Mouse (Mus musculus) layer of hippocampus, postnatal 14 days (tissue): ENCODE data around the gene Tns4. TPM values are rescaled to one million over a fixed set of nuclear protein-coding genes. Genes with fewer than 3 reads are reported as not detected.

Source experiments
- DNase-seq, 2 experiments: peaks; one replicate each; pipeline ENCODE4 v3.0.0; 2021 to 2022; ENCODE audit warnings: low spot score in 2 of 2, mixed read lengths in 1 of 2
- long read RNA-seq, 2 experiments: library from polyadenylated mRNA; stranded (forward); transcript quantifications; one replicate each; pipeline ENCODE4 v2.0.0; 2021
- total RNA-seq, 2 experiments: library from RNA; stranded (reverse); gene quantifications; 2 replicates each; pipeline ENCODE4 v1.2.3; 2021

The Tns4 gene
- under 1 TPM; 0.09 to 0.21 TPM for total RNA-seq
- long read RNA-seq, experiment 1 = 0 reads
- long read RNA-seq, experiment 2 = 0 reads

DNA sequence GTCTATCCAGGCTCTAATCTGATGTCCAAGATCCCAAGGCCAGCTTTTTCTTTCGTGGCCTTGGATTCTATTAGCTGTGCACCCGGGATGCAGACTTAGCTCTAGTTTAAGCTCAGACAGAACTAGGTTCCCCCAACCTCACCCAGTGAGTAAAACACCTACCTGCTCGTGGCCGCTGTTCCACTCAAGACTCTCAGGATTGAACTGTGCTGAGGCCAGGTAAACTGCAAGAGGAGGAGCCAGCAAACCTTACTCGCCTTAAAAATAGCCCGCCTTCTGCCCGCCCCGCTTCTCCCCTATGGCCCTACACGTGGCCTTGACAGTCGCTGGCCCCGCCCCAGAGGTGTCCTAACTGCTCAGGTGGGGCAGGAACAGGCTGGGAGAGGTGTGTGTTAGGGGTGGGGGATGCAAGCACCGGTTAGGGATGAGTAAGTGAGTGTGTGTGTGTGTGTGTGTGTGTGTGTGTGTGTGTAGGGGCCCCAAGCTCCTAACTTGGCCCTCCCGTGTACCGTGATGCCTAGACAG, at the start of gene Tns4:
Gene Tns4, minus strand, starts transcription at position 230 of the 525 bp plus-strand sequence.
- DNase-seq = no peak

DNA sequence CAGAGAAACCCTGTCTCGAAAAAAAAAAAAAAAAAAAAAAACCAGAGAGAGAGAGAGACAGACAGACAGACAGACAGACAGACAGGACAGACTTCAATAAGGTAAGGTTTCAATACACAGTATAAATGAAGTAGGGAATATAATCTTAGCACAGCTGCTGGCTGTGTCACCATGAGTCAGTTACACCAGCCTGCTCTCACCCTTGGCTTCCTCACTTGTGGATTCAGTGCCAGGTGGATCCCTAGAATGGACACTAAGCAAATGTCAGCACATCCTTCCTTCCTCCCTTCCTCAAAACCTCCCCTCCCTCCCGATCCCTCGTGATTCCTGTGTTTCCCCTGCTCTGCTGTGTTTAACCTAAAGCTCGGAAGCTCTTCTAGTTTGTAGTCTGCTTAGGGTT, 48.3 kb upstream of the Tns4 start:
- DNase-seq = no peak

- no peak for DNase-seq
Measured at GRCm38 (mm10) chr11:99136961-99137360, 47.9 kb upstream of the Tns4 start.

DNA sequence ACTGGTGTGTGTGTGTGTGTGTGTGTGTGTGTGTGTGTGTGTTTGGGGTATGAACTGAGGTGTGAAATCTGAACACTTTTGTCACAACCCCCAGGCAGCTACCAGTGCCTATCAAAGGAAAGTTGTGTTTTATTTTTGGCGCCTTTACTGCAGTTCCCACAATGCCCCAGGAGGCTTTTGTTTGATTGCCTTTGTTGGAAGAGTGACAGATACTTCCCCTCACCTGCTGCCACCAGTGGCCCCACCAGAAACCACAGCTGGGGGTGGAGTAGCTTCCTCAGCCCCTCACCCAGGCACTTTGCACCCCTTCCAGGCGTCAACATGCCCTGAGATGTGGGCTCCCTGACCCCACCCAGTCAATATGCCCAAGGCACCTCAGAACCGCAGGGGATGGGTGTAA, 47.3 kb upstream of the Tns4 start:
- no peak for DNase-seq

GRCm38 (mm10) chr11:99135047-99135440, 45.9 kb upstream of the Tns4 start:
- no peak for DNase-seq

GRCm38 (mm10) chr11:99134266-99135046, 45.4 kb upstream of the Tns4 start:
- no peak for DNase-seq

- DNase-seq = no peak
Measured at GRCm38 (mm10) chr11:99133285-99133897, 44.3 kb upstream of the Tns4 start.

- DNase-seq = no peak
Measured at GRCm38 (mm10) chr11:99132091-99132730, 43.1 kb upstream of the Tns4 start.

DNA sequence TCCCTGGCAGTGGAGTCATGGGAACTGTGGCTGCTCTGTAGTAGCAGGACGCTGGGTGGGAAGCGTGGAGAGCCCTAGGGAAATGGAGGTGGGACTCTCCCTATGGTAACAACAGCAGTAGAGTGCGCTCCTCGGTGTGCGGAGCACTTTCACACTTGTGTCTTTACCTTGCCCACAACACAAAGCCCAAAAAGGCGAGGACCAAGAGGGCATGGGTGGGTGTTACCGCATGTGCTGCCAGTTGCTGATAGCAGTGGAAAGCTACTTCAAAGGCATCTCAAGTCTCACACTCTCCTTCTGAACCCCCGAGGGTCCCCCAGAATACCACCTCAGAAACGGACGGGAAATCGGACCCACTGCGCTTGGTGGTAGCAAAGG, 42.3 kb upstream of the Tns4 start:
- DNase-seq = no peak

- DNase-seq = no peak
Measured at GRCm38 (mm10) chr11:99130736-99131462, 41.8 kb upstream of the Tns4 start.

GRCm38 (mm10) chr11:99129287-99129686, 40.2 kb upstream of the Tns4 start:
- DNase-seq = no peak

DNA sequence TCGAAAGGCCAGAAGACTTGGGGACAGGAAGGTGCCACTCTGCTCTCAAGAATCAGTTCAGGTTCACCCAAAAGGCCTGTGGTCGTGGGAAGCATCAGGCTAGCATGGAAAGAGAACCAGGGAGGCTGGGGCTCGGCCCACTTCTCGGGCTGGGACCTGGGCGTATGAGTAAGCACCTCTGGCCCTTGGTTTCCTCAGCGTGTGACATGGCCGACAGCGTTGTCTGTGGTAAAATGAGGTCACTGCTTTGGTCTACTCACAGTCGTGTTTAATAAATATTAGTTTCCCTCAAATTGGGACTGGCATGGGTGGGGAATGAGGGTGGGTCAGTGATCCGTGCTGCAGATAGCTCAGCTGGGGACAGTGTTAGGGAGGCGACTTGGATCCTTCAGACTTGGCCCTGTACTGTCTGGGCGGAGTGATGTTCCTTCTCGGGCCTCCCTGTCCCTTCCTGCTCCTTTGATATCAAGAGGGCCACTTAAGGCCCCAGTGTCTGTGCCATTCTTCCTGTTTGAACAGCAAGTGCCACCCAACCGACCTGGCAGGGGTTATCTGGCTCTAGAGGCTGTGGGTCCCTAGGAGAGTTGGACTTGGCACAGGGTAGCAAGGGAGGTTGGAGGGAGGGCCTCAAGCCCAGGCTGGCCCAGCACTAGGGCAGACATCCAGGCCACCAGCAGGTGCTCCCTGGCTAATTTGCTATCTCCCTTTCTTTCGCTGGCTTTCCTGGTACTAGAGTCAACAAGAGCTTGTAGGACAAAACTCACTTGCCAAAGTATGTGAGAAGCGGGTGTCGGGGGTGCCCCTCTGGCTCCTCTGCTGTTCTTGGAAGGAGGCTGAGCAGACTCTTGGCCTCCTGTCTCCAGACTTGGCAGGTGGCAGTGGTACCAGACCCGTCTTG, 38.9 kb upstream of the Tns4 start:
- DNase-seq = peak in 1 of 2 experiments; percentile 39

GRCm38 (mm10) chr11:99126482-99127253, 37.6 kb upstream of the Tns4 start:
- DNase-seq = no peak

DNA sequence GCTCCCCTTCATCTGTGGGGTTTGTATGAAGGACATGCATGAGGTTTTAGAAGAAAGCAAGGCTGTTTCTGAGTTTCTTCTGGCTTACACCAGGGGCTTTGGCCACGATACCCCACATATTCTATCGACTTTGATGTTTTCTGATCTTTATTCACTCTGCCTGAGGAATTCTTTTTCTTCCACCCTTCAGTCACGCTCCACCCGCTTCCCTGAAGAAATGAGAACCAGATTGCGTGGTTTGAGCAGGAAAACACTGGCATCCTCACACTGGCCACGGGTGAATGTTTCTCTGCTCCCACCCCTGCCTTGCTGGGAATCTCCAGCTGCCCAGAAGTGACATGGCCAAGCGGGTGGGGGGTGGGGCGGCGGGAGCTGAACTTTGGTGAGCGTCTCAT, 35.5 kb upstream of the Tns4 start:
- no peak for DNase-seq

GRCm38 (mm10) chr11:99123977-99124634, 35.0 kb upstream of the Tns4 start:
- no peak for DNase-seq

GRCm38 (mm10) chr11:99122703-99123102, 33.6 kb upstream of the Tns4 start:
- DNase-seq = no peak

DNA sequence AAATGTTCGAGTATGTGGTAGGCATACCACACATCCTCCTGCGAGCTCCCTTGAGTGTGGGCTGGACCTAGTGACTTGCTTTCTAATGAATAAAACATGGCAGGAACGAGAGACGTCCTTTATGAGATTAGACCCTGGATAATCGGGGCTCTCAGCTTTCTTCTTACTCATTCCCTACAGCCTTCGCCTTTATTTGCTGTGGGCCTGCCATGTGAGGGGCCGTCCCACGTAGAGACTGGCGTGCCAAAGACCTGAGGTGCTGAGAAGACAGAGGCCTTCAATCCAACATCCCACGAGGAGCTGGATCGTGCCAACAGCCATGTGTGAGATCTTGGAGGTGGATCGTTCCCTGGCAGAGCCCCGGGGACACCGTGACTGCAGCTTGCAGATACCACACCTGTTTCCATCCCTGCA, 32.1 kb upstream of the Tns4 start:
- no peak for DNase-seq

DNA sequence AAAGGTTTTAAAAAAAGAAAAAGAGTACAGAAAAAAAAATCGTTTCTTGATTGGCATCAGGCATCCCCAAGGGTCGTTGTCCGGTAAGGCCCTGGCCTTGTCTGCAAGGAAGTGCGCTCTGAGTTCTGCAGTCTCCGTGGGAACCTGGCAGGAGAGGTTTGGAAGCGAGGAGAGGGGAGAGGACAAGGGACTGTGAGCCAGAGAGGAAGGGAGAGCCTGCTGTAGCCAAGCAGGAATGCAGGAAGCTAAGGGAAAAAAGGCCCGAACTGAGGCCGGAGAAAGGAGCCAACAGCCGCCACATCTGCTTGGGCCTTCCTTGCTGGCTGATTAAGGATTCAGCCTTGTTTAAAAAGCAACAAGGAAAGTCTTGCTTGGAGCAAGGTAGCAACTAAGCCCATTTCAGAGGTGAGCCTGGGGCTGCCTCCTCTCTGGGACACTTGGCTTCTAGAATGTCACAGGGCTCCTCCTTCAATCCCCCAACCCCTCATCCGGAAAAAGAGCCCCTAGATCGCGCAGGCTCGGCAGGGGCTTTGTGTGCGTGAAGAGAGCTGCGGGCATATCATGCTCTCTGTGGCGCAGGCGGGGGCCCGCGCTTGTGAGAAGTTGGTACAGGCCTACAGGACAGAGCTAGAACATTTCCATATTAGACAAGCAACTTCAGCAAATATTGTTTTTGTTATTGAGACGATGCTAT, 31.6 kb upstream of the Tns4 start:
- peak in 1 of 2 experiments; percentile 46 for DNase-seq
